Mouse (Mus musculus) embryonic fibroblast, embryonic 13.5 days (primary cell): ENCODE measurements at regions not wholly inside any gene's neighbourhood (a gene's known extent, or its start where the extent isn't known, plus 50 kb on each side); places are given as distances from the start of the nearest gene placed in this dataset.

ENCODE experiments used
- H3K27ac ChIP-seq: 2 replicates; pipeline ENCODE4 v1.5.1; 2012; ENCODE audit warnings: low read length, control low read depth, inconsistent platforms; ENCODE audit not compliant: insufficient read depth
- H3K4me1 ChIP-seq: 2 replicates; pipeline ENCODE4 v1.6.1; 2011; ENCODE audit warnings: low read length; ENCODE audit not compliant: control insufficient read depth, insufficient read depth
- H3K4me3 ChIP-seq: 2 replicates; pipeline ENCODE4 v1.5.1; 2011; ENCODE audit warnings: mild to moderate bottlenecking, control low read depth, low read length; ENCODE audit not compliant: insufficient read depth
- CTCF ChIP-seq: IDR thresholded peaks from 2 replicates; pipeline ENCODE4 v1.5.1; 2011; ENCODE audit warnings: mild to moderate bottlenecking, control low read depth, low read length, moderate library complexity, borderline replicate concordance; ENCODE audit not compliant: insufficient read depth
- POLR2A ChIP-seq: IDR thresholded peaks from 2 replicates; pipeline ENCODE4 v1.6.1; 2011; ENCODE audit warnings: low read depth, mild to moderate bottlenecking, control low read depth, low read length, moderate library complexity

GRCm38 (mm10) chr2:146624207-146624606 lies 112.1 kb upstream of the Ralgapa2 start:
- H3K4me3 ChIP-seq, result no peak overlapping the region
- TF ChIP-seq CTCF, result no peak
- H3K4me1 ChIP-seq, result no peaks in the 10 kb centered on the region
- no peak overlapping the region for H3K27ac ChIP-seq

- Histone ChIP-seq H3K4me3 (no peak overlapping the region), H3K4me1 (no peaks in the 10 kb centered on the region), H3K27ac (no peak overlapping the region)
- no peak for TF ChIP-seq CTCF
- no peak for TF ChIP-seq POLR2A
Observed at GRCm38 (mm10) chr2:146625166-146625751, 113.1 kb upstream of the Ralgapa2 start.

- no peak overlapping the region for H3K27ac ChIP-seq
- H3K4me1 ChIP-seq, result no peaks in the 10 kb centered on the region
- TF ChIP-seq CTCF, result no peak
- no peak for TF ChIP-seq POLR2A
- no peak overlapping the region for H3K4me3 ChIP-seq
Observed at GRCm38 (mm10) chr2:146626531-146626930, 114.4 kb upstream of the Ralgapa2 start.

- no peak for TF ChIP-seq CTCF
- TF ChIP-seq POLR2A, result no peak
- Histone ChIP-seq H3K4me3 (no peak overlapping the region), H3K27ac (no peak overlapping the region), H3K4me1 (no peaks in the 10 kb centered on the region)
Observed at GRCm38 (mm10) chr2:146630179-146630578, 118.0 kb upstream of the Ralgapa2 start.

GRCm38 (mm10) chr2:146631098-146631497 lies 119.0 kb upstream of the Ralgapa2 start:
- TF ChIP-seq POLR2A (no peak), CTCF (no peak)
- Histone ChIP-seq H3K4me1 (no peaks in the 10 kb centered on the region), H3K4me3 (no peak overlapping the region), H3K27ac (no peak overlapping the region)

- H3K27ac ChIP-seq, result no peak overlapping the region
Observed at GRCm38 (mm10) chr2:146633329-146634070, 121.4 kb upstream of the Ralgapa2 start.

GRCm38 (mm10) chr2:146637573-146637972 lies 125.4 kb upstream of the Ralgapa2 start:
- H3K27ac ChIP-seq, result no peak overlapping the region
- H3K4me1 ChIP-seq, result no peaks in the 10 kb centered on the region
- H3K4me3 ChIP-seq, result no peak overlapping the region
- TF ChIP-seq CTCF (no peak), POLR2A (no peak)

More at GRCm38 (mm10) chr2:146633329-146634070, 121.4 kb upstream of the Ralgapa2 start:
- no peak overlapping the region for H3K4me3 ChIP-seq
- no peaks in the 10 kb centered on the region for H3K4me1 ChIP-seq
- no peak for TF ChIP-seq POLR2A
- peak; percentile 16; the same call in 1 of the 2 replicates for TF ChIP-seq CTCF

GRCm38 (mm10) chr2:146646237-146646972 lies 134.3 kb upstream of the Ralgapa2 start:
- no peak overlapping the region for H3K4me3 ChIP-seq
- no peaks in the 10 kb centered on the region for H3K4me1 ChIP-seq
- H3K27ac ChIP-seq, result no peak overlapping the region
- no peak for TF ChIP-seq CTCF
- TF ChIP-seq POLR2A, result no peak

- Histone ChIP-seq H3K4me1 (no peaks in the 10 kb centered on the region), H3K4me3 (no peak overlapping the region), H3K27ac (no peak overlapping the region)
- TF ChIP-seq CTCF (no peak), POLR2A (no peak)
Observed at GRCm38 (mm10) chr2:146646973-146647282, 134.8 kb upstream of the Ralgapa2 start.

GRCm38 (mm10) chr2:146661346-146661745 lies 149.2 kb upstream of the Ralgapa2 start:
- Histone ChIP-seq H3K4me1 (no peaks in the 10 kb centered on the region), H3K27ac (no peak overlapping the region), H3K4me3 (no peak overlapping the region)
- no peak for TF ChIP-seq POLR2A
- no peak for TF ChIP-seq CTCF
